Mouse (Mus musculus) megakaryocyte, embryonic 14.5 days (primary cell): ENCODE data around the gene Zmynd15. TPM values are rescaled to one million over a fixed set of nuclear protein-coding genes. Genes with fewer than 3 reads are reported as not detected.

ENCODE experiments used
- H3K27me3 ChIP-seq: replicated peaks from 2 replicates; pipeline ENCODE3; 2012; ENCODE audit warnings: inconsistent platforms
- H3K36me3 ChIP-seq: replicated peaks from 2 replicates; pipeline ENCODE3; 2012; ENCODE audit warnings: low read length, inconsistent platforms, mixed read lengths
- H3K4me1 ChIP-seq: 2 replicates; pipeline ENCODE4 v1.6.1; 2012; ENCODE audit warnings: inconsistent platforms
- H3K4me3 ChIP-seq: replicated peaks from 2 replicates; pipeline ENCODE3; 2012; ENCODE audit warnings: moderate library complexity, mild to moderate bottlenecking, inconsistent platforms
- H3K9me3 ChIP-seq: 2 replicates; pipeline ENCODE4 v1.6.1; 2012; ENCODE audit warnings: inconsistent platforms
- FLI1 ChIP-seq: IDR thresholded peaks from 2 replicates; pipeline ENCODE4 v1.6.1; 2012; ENCODE audit warnings: low read length, inconsistent platforms, mixed read lengths
- GATA1 ChIP-seq: IDR thresholded peaks from 3 replicates; pipeline ENCODE4 v1.6.1; 2012; ENCODE audit warnings: mixed read lengths, low read length, inconsistent platforms, borderline replicate concordance
- polyA plus RNA-seq: library from polyadenylated mRNA; stranded (reverse); fragments of >175 nt; gene quantifications from 2 replicates; pipeline ENCODE4 v1.2.3, GENCODE M21; 2012; ENCODE audit warnings: low replicate concordance; ENCODE audit not compliant: insufficient read depth

The Zmynd15 gene
- polyA plus RNA-seq, 1 experiment, result 3.6 TPM

- Histone ChIP-seq H3K4me3 (no peak overlapping the region), H3K27me3 (peaks cover 42% of the 10 kb centered on the region), H3K4me1 (peaks cover 39% of the 10 kb centered on the region), H3K36me3 (no peaks in the 10 kb centered on the region), H3K9me3 (no peaks in the 10 kb centered on the region)
- TF ChIP-seq GATA1 (no peak), FLI1 (no peak)
Observed at GRCm38 (mm10) chr11:70513520-70513919, 54.3 kb downstream of the Zmynd15 start.

- Histone ChIP-seq H3K9me3 (no peaks in the 10 kb centered on the region), H3K4me1 (peaks cover 45% of the 10 kb centered on the region), H3K4me3 (no peak within 1 kb of the TSS), H3K27me3 (peaks cover 36% of the 10 kb centered on the region), H3K36me3 (no peaks in the 10 kb centered on the region)
- TF ChIP-seq GATA1 (no peak), FLI1 (no peak)
Observed at GRCm38 (mm10) chr11:70514288-70514687, 55.1 kb downstream of the Zmynd15 start, which contains the start of gene Vmo1. Vmo1 (minus strand) TSS chr11:70514616.

Other genes starting within 250 kb of the Zmynd15 start
- not detected in 2 replicates for gene Slc16a11, start 246.7 kb upstream of the Zmynd15 start, polyA plus RNA-seq
- gene Slc16a13, start 238.4 kb upstream of the Zmynd15 start, polyA plus RNA-seq, result 5.3 and 8.1 TPM in 2 replicates
- gene Bcl6b, start 229.6 kb upstream of the Zmynd15 start, polyA plus RNA-seq, result not detected in 2 replicates
- 169 and 210 TPM in 2 replicates for gene 0610010K14Rik, start 221.5 kb upstream of the Zmynd15 start, polyA plus RNA-seq
- 25.7 and 41.9 TPM in 2 replicates for gene Gm21988, start 219.6 kb upstream of the Zmynd15 start, polyA plus RNA-seq
- gene Rnasek, start 219.6 kb upstream of the Zmynd15 start, polyA plus RNA-seq, result 869 and 1,064 TPM in 2 replicates
- 66.3 and 164 TPM in 2 replicates for gene Alox12, start 204.1 kb upstream of the Zmynd15 start, polyA plus RNA-seq
- 0.03 TPM in 1 of 2 replicates, not detected in the other for gene Alox12e, start 136.8 kb upstream of the Zmynd15 start, polyA plus RNA-seq
- 0.50 TPM in 1 of 2 replicates, not detected in the other for gene Alox15, start 107.4 kb upstream of the Zmynd15 start, polyA plus RNA-seq
- 30.9 and 36.1 TPM in 2 replicates for gene Pelp1, start 49.4 kb upstream of the Zmynd15 start, polyA plus RNA-seq
- gene Arrb2, start 26.8 kb upstream of the Zmynd15 start, polyA plus RNA-seq, result 1,596 and 3,155 TPM in 2 replicates
- gene Med11, start 7.5 kb upstream of the Zmynd15 start, polyA plus RNA-seq, result 47.7 and 52.0 TPM in 2 replicates
- gene Cxcl16, start 551 bp downstream of the Zmynd15 start, polyA plus RNA-seq, result 1.4 and 23.1 TPM in 2 replicates
- 0.55 TPM in 1 of 2 replicates, not detected in the other for gene Tm4sf5, start 45.8 kb downstream of the Zmynd15 start, polyA plus RNA-seq
- not detected in 2 replicates for gene Vmo1, start 55.2 kb downstream of the Zmynd15 start, polyA plus RNA-seq
- not detected in 2 replicates for gene Gltpd2, start 59.8 kb downstream of the Zmynd15 start, polyA plus RNA-seq
- 79.0 and 226 TPM in 2 replicates for gene Psmb6, start 65.9 kb downstream of the Zmynd15 start, polyA plus RNA-seq
- gene Gm40193, start 73.5 kb downstream of the Zmynd15 start, polyA plus RNA-seq, result not detected in 2 replicates
- 1.1 TPM in 1 of 2 replicates, not detected in the other for gene Pld2, start 80.6 kb downstream of the Zmynd15 start, polyA plus RNA-seq
- 122 and 129 TPM in 2 replicates for gene Mink1, start 103.4 kb downstream of the Zmynd15 start, polyA plus RNA-seq
- gene 4930544D05Rik, start 156.4 kb downstream of the Zmynd15 start, polyA plus RNA-seq, result not detected in 2 replicates
- gene Chrne, start 159.8 kb downstream of the Zmynd15 start, polyA plus RNA-seq, result 0.83 TPM in 1 of 2 replicates, not detected in the other
- 898 and 1,061 TPM in 2 replicates for gene Gp1ba, start 179.7 kb downstream of the Zmynd15 start, polyA plus RNA-seq
- 102 and 125 TPM in 2 replicates for gene Rnf167, start 187.8 kb downstream of the Zmynd15 start, polyA plus RNA-seq
- 15.7 and 78.7 TPM in 2 replicates for gene Slc25a11, start 188.0 kb downstream of the Zmynd15 start, polyA plus RNA-seq
- gene Pfn1, start 195.2 kb downstream of the Zmynd15 start, polyA plus RNA-seq, result 9,580 and 14,702 TPM in 2 replicates
- gene Eno3, start 197.8 kb downstream of the Zmynd15 start, polyA plus RNA-seq, result 4.2 and 8.4 TPM in 2 replicates
- 40.5 and 288 TPM in 2 replicates for gene Spag7, start 210.0 kb downstream of the Zmynd15 start, polyA plus RNA-seq
- gene Camta2, start 228.7 kb downstream of the Zmynd15 start, polyA plus RNA-seq, result 22.6 and 68.5 TPM in 2 replicates
- not detected in 2 replicates for gene Inca1, start 240.7 kb downstream of the Zmynd15 start, polyA plus RNA-seq
- gene Kif1c, start 241.1 kb downstream of the Zmynd15 start, polyA plus RNA-seq, result 6.4 and 13.9 TPM in 2 replicates